Mouse (Mus musculus) heart, embryonic 12.5 days (tissue): ENCODE results near the gene Psat1. TPM values are rescaled to one million over a fixed set of nuclear protein-coding genes. Genes with fewer than 3 reads are reported as not detected.

Experiments used
- ATAC-seq: fragments of 200-750 bp; cut with Nextera tagmentation; 2 replicates; pipeline ENCODE4 v1.8.0; 2017; ENCODE audit warnings: moderate TSS enrichment, moderate library complexity; ENCODE audit not compliant: insufficient number of reproducible peaks, low FRiP score
- H3K27ac ChIP-seq: fragments of 300-500 bp; sonication (generic); 2 replicates; pipeline ENCODE4 v1.5.1; 2016; ENCODE audit warnings: mild to moderate bottlenecking, moderate library complexity; ENCODE audit not compliant: poor library complexity, severe bottlenecking
- H3K27me3 ChIP-seq: fragments of 300-500 bp; sonication (generic); replicated peaks from 2 replicates; pipeline ENCODE4 v1.6.1; 2016; ENCODE audit warnings: mild to moderate bottlenecking, moderate library complexity
- H3K36me3 ChIP-seq: fragments of 300-500 bp; sonication (generic); 2 replicates; pipeline ENCODE4 v1.6.1; 2016; ENCODE audit warnings: mild to moderate bottlenecking, moderate library complexity
- H3K4me1 ChIP-seq: fragments of 300-500 bp; sonication (generic); replicated peaks from 2 replicates; pipeline ENCODE4 v1.6.1; 2016; ENCODE audit warnings: mild to moderate bottlenecking
- H3K4me2 ChIP-seq: fragments of 300-500 bp; sonication (generic); 2 replicates; pipeline ENCODE4 v1.6.1; 2016; ENCODE audit warnings: mild to moderate bottlenecking, moderate library complexity
- H3K4me3 ChIP-seq: fragments of 300-500 bp; sonication (generic); 2 replicates; pipeline ENCODE4 v1.5.1; 2016; ENCODE audit warnings: mild to moderate bottlenecking
- H3K9ac ChIP-seq: fragments of 300-500 bp; sonication (generic); 2 replicates; pipeline ENCODE4 v1.6.1; 2016; ENCODE audit warnings: mild to moderate bottlenecking, moderate library complexity
- H3K9me3 ChIP-seq: fragments of 300-500 bp; sonication (generic); replicated peaks from 2 replicates; pipeline ENCODE4 v1.6.1; 2016; ENCODE audit warnings: mild to moderate bottlenecking, moderate library complexity
- WGBS: fragments of 180-500 bp; shearing (Covaris S2); methylation state at CpG from one replicate; pipeline ENCODE4 v1.1.7; 2016; 5-methylcytosine and 5-hydroxymethylcytosine counted together
- polyA plus RNA-seq: library from polyadenylated mRNA; unstranded; fragments of >200 nt; fragmentation: Nextera tagmentation; extraction: Ambion mirVana; gene quantifications from 2 replicates; pipeline ENCODE4 v1.2.1, GENCODE M21; 2016

Psat1 gene
- polyA plus RNA-seq, result 49.8 and 53.0 TPM in 2 replicates

DNA sequence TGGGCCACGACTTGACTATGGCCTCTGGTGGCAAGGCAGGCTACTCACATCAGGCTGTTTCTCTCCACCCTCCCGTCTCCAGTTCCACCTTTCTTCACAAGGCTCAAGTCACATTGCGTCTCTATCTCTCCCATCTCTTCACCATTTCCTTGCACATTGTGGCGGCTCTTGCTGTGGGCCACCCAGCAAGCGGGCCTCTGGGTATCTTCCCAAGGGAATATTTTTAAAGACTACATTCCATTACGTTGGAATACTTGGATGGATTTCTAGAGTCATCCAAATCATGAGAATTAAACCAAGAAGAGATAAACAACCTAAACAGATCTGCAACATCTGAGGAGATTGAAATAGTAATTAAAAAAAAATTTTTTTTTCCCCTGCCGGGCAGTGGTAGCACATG, at the start of gene Psat1:
Psat1 (minus strand) TSS at position 101 of the 400 bp plus-strand sequence.
- H3K9me3 ChIP-seq, result peaks cover 9% of the 10 kb centered on the region; the same call in 1 of the 2 replicates
- 72% methylated on average over 7 of the region's 7 CpGs for WGBS
- ATAC-seq, result no peak
- H3K36me3 ChIP-seq, result no peaks in the 10 kb centered on the region
- no peak within 1 kb of the TSS for H3K4me3 ChIP-seq
- H3K4me1 ChIP-seq, result no peaks in the 10 kb centered on the region
- H3K4me2 ChIP-seq, result no peak within 1 kb of the TSS
- no peak within 1 kb of the TSS for H3K27ac ChIP-seq
- no peak within 1 kb of the TSS for H3K9ac ChIP-seq
- no peaks in the 10 kb centered on the region for H3K27me3 ChIP-seq

- no peaks in the 10 kb centered on the region for H3K27me3 ChIP-seq
- no peak for ATAC-seq
- H3K4me3 ChIP-seq, result no peak overlapping the region
- peaks cover 6% of the 10 kb centered on the region; the same call in 1 of the 2 replicates for H3K36me3 ChIP-seq
- no peaks in the 10 kb centered on the region for H3K4me1 ChIP-seq
- no peak overlapping the region for H3K27ac ChIP-seq
- WGBS, result 79% methylated on average over 1 of the region's 1 CpGs
- H3K9ac ChIP-seq, result no peak overlapping the region
- no peak overlapping the region for H3K4me2 ChIP-seq
- H3K9me3 ChIP-seq, result no peaks in the 10 kb centered on the region
Observed at GRCm38 (mm10) chr19:15990102-15990501, 43.0 kb upstream of the Psat1 start.

- H3K27ac ChIP-seq, result no peak overlapping the region
- no peak for ATAC-seq
- H3K4me3 ChIP-seq, result peak overlapping the region; percentile 76
- no peaks in the 10 kb centered on the region for H3K27me3 ChIP-seq
- H3K4me2 ChIP-seq, result peak overlapping the region; percentile 91
- H3K36me3 ChIP-seq, result peaks cover 8% of the 10 kb centered on the region; the same call in 1 of the 2 replicates
- H3K9me3 ChIP-seq, result no peaks in the 10 kb centered on the region
- peaks cover 4% of the 10 kb centered on the region for H3K4me1 ChIP-seq
- H3K9ac ChIP-seq, result peak overlapping the region; percentile 85; the same call in 1 of the 2 replicates
- WGBS, result 28% methylated on average over 10 of the region's 10 CpGs
Observed at GRCm38 (mm10) chr19:15985172-15985713, 38.1 kb upstream of the Psat1 start.

DNA sequence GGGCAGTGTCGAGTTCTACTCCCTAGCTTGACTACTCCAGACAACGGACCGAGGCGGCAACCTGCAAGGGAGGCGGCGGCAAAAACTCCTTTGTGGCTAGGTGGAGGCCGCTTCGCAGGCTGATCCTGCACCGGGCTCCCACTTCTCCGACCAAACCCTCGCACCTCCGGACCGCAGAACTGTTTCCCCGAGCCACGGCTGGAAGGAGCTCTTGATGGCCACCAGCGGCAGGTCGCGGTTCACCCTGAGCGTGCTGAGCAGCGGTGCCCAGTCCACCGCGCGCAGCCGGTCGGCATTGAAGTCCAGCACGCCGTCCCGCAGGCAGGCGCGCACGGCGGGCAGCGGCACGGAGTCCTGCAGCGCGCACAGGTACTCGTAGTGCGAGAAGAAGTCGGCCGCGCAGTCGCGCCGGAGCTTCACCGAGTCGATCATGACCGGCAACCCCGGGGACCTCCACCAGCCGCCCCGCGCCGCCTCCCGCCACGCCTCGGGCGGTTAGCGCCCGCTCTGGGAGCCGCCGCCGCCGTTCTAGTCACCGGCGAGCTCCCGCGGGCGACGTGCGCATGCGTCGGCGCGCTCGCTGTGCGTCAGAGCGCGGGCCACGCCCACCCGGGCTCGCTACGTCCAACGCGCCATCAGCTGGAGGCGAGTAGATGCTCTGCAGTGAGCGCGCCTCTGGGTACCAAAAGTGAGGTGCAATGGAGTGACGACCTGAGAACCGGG, 37.5 kb upstream of the Psat1 start, which contains the start of gene Cep78:
Cep78 (minus strand) TSS at position 541 of the 723 bp plus-strand sequence.
- Histone ChIP-seq H3K4me3 (peak within 1 kb of the TSS; percentile 76), H3K9ac (peak within 1 kb of the TSS; percentile 85), H3K9me3 (no peaks in the 10 kb centered on the region), H3K4me2 (peak within 1 kb of the TSS; percentile 91), H3K4me1 (peaks cover 4% of the 10 kb centered on the region), H3K27ac (peak within 1 kb of the TSS; percentile 87), H3K27me3 (no peaks in the 10 kb centered on the region), H3K36me3 (peaks cover 14% of the 10 kb centered on the region; the same call in 1 of the 2 replicates)
- under 1% methylated on average over 88 of the region's 88 CpGs for WGBS
- peak; percentile 93 for ATAC-seq

DNA sequence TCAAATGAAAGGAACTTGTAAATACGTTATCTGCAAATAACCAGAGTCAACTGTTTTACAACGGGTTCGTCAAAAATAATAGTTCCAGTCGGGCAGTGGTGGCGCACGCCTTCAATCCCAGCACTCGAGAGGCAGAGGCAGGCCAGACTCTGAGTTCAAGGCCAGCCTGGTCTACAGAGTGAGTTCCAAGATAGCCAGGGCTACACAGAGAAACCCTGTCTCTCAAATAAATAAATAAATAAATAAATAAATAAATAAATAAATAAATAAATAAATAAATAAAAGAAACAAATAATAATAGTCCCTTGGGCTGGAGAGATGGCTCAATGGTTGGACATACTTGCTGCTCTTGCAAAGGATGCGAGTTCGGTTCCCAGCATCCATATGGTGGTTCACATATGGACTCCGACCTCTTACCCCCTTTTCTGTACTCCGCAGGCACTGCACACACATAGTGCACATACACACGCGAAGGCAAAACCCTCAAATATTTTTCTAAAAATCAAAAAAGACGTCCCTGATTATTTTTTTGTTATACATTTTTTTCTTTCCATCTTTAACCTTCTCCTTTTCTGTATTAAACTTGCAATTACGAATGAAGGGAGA, 36.7 kb upstream of the Psat1 start:
- Histone ChIP-seq H3K9ac (peak overlapping the region; percentile 85; the same call in 1 of the 2 replicates), H3K36me3 (peaks cover 14% of the 10 kb centered on the region; the same call in 1 of the 2 replicates), H3K27ac (no peak overlapping the region), H3K27me3 (no peaks in the 10 kb centered on the region), H3K4me1 (peaks cover 4% of the 10 kb centered on the region), H3K4me3 (peak overlapping the region; percentile 76), H3K9me3 (no peaks in the 10 kb centered on the region), H3K4me2 (peak overlapping the region; percentile 91)
- no peak for ATAC-seq
- 55% methylated on average over 15 of the region's 15 CpGs for WGBS

GRCm38 (mm10) chr19:15982926-15983738, 36.0 kb upstream of the Psat1 start:
- H3K4me2 ChIP-seq, result 0 out of 2 replicates have a peak overlapping the region, but pooled peaks have one; percentile 3
- no peaks in the 10 kb centered on the region for H3K9me3 ChIP-seq
- H3K36me3 ChIP-seq, result peaks cover 17% of the 10 kb centered on the region; the same call in 1 of the 2 replicates
- H3K4me1 ChIP-seq, result peaks cover 4% of the 10 kb centered on the region
- WGBS, result 61% methylated on average over 9 of the region's 10 CpGs
- no peak overlapping the region for H3K27ac ChIP-seq
- ATAC-seq, result no peak
- no peak overlapping the region for H3K9ac ChIP-seq
- no peak overlapping the region for H3K4me3 ChIP-seq
- no peaks in the 10 kb centered on the region for H3K27me3 ChIP-seq

- Histone ChIP-seq H3K9me3 (no peaks in the 10 kb centered on the region), H3K27ac (no peak overlapping the region), H3K9ac (no peak overlapping the region), H3K27me3 (no peaks in the 10 kb centered on the region), H3K4me3 (no peak overlapping the region), H3K36me3 (peaks cover 23% of the 10 kb centered on the region), H3K4me1 (peaks cover 4% of the 10 kb centered on the region), H3K4me2 (no peak overlapping the region)
- ATAC-seq, result no peak
- 65% methylated on average over 4 of the region's 4 CpGs for WGBS
Observed at GRCm38 (mm10) chr19:15981861-15982260, 34.7 kb upstream of the Psat1 start.

DNA sequence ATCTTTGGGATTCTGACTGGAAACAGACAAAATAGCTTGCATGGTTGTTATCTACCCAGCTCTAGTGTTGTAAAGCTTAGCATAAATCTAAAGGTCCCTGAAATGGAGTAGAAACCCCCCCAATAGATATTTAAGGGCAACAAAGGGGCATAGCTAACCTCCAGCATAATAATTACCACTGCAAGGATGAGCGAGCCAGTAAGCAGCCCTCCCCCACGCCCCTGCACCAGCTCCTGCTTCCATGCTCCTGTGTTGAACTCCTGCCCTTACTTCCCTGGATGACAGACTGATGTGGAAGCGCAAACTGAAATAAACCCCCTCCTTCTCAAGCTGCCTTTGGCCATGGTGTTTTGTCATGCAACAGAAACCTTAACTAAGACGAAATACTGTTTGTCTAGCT, 26.2 kb upstream of the Psat1 start:
- ATAC-seq, result no peak
- Histone ChIP-seq H3K9ac (no peak overlapping the region), H3K27ac (no peak overlapping the region), H3K9me3 (no peaks in the 10 kb centered on the region), H3K4me1 (peaks cover 7% of the 10 kb centered on the region; the same call in 1 of the 2 replicates), H3K36me3 (peaks cover 71% of the 10 kb centered on the region), H3K27me3 (no peaks in the 10 kb centered on the region), H3K4me2 (no peak overlapping the region), H3K4me3 (no peak overlapping the region)
- 79% methylated on average over 4 of the region's 4 CpGs for WGBS

DNA sequence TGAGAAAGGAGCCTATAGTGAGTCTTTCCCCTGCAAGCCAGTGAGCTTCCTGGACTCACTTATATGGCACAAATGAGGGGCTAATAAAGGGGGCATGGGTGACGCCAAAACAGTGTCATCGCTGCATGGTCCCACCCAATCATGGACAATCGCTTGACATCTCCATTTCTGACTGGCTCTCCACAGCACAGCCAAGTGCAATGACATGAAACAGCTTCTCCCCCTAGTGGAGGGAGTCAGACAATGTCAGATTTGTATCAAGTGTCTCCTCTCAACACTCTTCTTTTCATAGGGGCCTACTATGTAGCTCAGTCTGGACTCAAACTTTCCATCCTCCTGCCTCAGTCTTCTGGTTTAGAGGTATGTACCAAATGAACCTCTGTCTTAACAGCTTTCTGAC, 17.9 kb upstream of the Psat1 start:
- H3K4me1 ChIP-seq, result no peaks in the 10 kb centered on the region; the same call in 1 of the 2 replicates
- H3K27ac ChIP-seq, result no peak overlapping the region
- H3K4me3 ChIP-seq, result no peak overlapping the region
- H3K9me3 ChIP-seq, result no peaks in the 10 kb centered on the region
- ATAC-seq, result no peak
- H3K36me3 ChIP-seq, result peaks cover 46% of the 10 kb centered on the region
- H3K9ac ChIP-seq, result no peak overlapping the region
- no peaks in the 10 kb centered on the region for H3K27me3 ChIP-seq
- H3K4me2 ChIP-seq, result no peak overlapping the region
- WGBS, result 68% methylated on average over 3 of the region's 3 CpGs

GRCm38 (mm10) chr19:15964533-15964932, 17.4 kb upstream of the Psat1 start:
- Histone ChIP-seq H3K27ac (no peak overlapping the region), H3K27me3 (no peaks in the 10 kb centered on the region), H3K4me2 (no peak overlapping the region), H3K4me3 (no peak overlapping the region), H3K9me3 (no peaks in the 10 kb centered on the region), H3K9ac (no peak overlapping the region), H3K36me3 (peaks cover 43% of the 10 kb centered on the region), H3K4me1 (no peaks in the 10 kb centered on the region; the same call in 1 of the 2 replicates)
- WGBS, result 90% methylated on average over 7 of the region's 7 CpGs
- ATAC-seq, result no peak
